Mouse (Mus musculus): ENCODE measurements around the gene Slc38a11.

Slc38a11 gene

GRCm38 (mm10) chr2:65321998-65322754 is 41.7 kb downstream of the Slc38a11 start:
- no peak for DNase-seq (ENCODE audit: low read depth, low spot score)

GRCm38 (mm10) chr2:65320975-65321374 is 42.9 kb downstream of the Slc38a11 start:
- no peak for DNase-seq (ENCODE audit: low read depth, low spot score)

GRCm38 (mm10) chr2:65316721-65317120 is 47.1 kb downstream of the Slc38a11 start:
- no peak for DNase-seq (ENCODE audit: low read depth, low spot score)

- DNase-seq (ENCODE audit: low read depth, low spot score): no peak
Measured at GRCm38 (mm10) chr2:65311250-65311649, 52.6 kb downstream of the Slc38a11 start.

- no peak for DNase-seq (ENCODE audit: low read depth, low spot score)
Measured at GRCm38 (mm10) chr2:65296541-65296940, 67.3 kb downstream of the Slc38a11 start.

- DNase-seq (ENCODE audit: low read depth, low spot score): no peak
Measured at GRCm38 (mm10) chr2:65294092-65294491, 69.7 kb downstream of the Slc38a11 start.

- no peak for DNase-seq (ENCODE audit: low read depth, low spot score)
Measured at GRCm38 (mm10) chr2:65293411-65293810, 70.4 kb downstream of the Slc38a11 start.

- no peak for DNase-seq (ENCODE audit: low read depth, low spot score)
Measured at GRCm38 (mm10) chr2:65289721-65290120, 74.1 kb downstream of the Slc38a11 start.

GRCm38 (mm10) chr2:65288696-65289095 is 75.1 kb downstream of the Slc38a11 start:
- no peak for DNase-seq (ENCODE audit: low read depth, low spot score)

GRCm38 (mm10) chr2:65285380-65285779 is 78.5 kb downstream of the Slc38a11 start:
- DNase-seq (ENCODE audit: low read depth, low spot score): no peak

GRCm38 (mm10) chr2:65282979-65283378 is 80.9 kb downstream of the Slc38a11 start:
- no peak for DNase-seq (ENCODE audit: low read depth, low spot score)

GRCm38 (mm10) chr2:65279029-65279690 is 84.7 kb downstream of the Slc38a11 start:
- DNase-seq (ENCODE audit: low read depth, low spot score): no peak

GRCm38 (mm10) chr2:65275443-65276061 is 88.3 kb downstream of the Slc38a11 start:
- no peak for DNase-seq (ENCODE audit: low read depth, low spot score)

- DNase-seq (ENCODE audit: low read depth, low spot score): no peak
Measured at GRCm38 (mm10) chr2:65273910-65274309, 89.9 kb downstream of the Slc38a11 start.

GRCm38 (mm10) chr2:65268731-65269130 is 95.1 kb downstream of the Slc38a11 start:
- no peak for DNase-seq (ENCODE audit: low read depth, low spot score)

GRCm38 (mm10) chr2:65267834-65268233 is 96.0 kb downstream of the Slc38a11 start:
- DNase-seq (ENCODE audit: low read depth, low spot score): no peak

- DNase-seq (ENCODE audit: low read depth, low spot score): no peak
Measured at GRCm38 (mm10) chr2:65266576-65267299, 97.1 kb downstream of the Slc38a11 start.

Measured in c-Kit-negative CD71-positive TER-119-positive erythroid progenitor cells, embryonic 14.5 days (primary cell).